Mouse (Mus musculus) midbrain, embryonic 16.5 days (tissue): ENCODE results near the gene Gm867. TPM values are rescaled to one million over a fixed set of nuclear protein-coding genes. Genes with fewer than 3 reads are reported as not detected.

Experiments used
- ATAC-seq: fragments of 200-750 bp; cut with Nextera tagmentation; 2 replicates; pipeline ENCODE4 v1.8.0; 2017; ENCODE audit warnings: moderate TSS enrichment
- H3K27ac ChIP-seq: fragments of 300-500 bp; sonication (generic); 2 replicates; pipeline ENCODE4 v1.5.1; 2014; ENCODE audit warnings: mild to moderate bottlenecking, low read length, mixed read lengths
- H3K27me3 ChIP-seq: fragments of 300-500 bp; sonication (generic); 2 replicates; pipeline ENCODE4 v1.6.1; 2014; ENCODE audit warnings: low read depth, low read length, mixed read lengths; ENCODE audit not compliant: control insufficient read depth, insufficient read depth
- H3K36me3 ChIP-seq: fragments of 300-500 bp; sonication (generic); 2 replicates; pipeline ENCODE4 v1.6.1; 2014; ENCODE audit warnings: mild to moderate bottlenecking, low read length, moderate library complexity, mixed read lengths; ENCODE audit not compliant: control insufficient read depth, insufficient read depth
- H3K4me1 ChIP-seq: fragments of 300-500 bp; sonication (generic); 2 replicates; pipeline ENCODE4 v1.6.1; 2014; ENCODE audit warnings: mild to moderate bottlenecking, low read length, mixed read lengths; ENCODE audit not compliant: control insufficient read depth, insufficient read depth
- H3K4me2 ChIP-seq: fragments of 300-500 bp; sonication (generic); 2 replicates; pipeline ENCODE4 v1.6.1; 2014; ENCODE audit warnings: mild to moderate bottlenecking, low read length, mixed read lengths
- H3K4me3 ChIP-seq: fragments of 300-500 bp; sonication (generic); 2 replicates; pipeline ENCODE4 v1.5.1; 2014; ENCODE audit warnings: low read depth, mild to moderate bottlenecking, low read length, moderate library complexity, mixed read lengths
- H3K9ac ChIP-seq: fragments of 300-500 bp; sonication (generic); 2 replicates; pipeline ENCODE4 v1.6.1; 2014; ENCODE audit warnings: low read depth, low read length, mixed read lengths
- H3K9me3 ChIP-seq: fragments of 300-500 bp; sonication (generic); replicated peaks from 2 replicates; pipeline ENCODE4 v1.6.1; 2014; ENCODE audit warnings: mild to moderate bottlenecking, low read length, mixed read lengths; ENCODE audit not compliant: control insufficient read depth, poor library complexity, severe bottlenecking
- WGBS: fragments of 180-500 bp; shearing (Covaris S2); extraction: QIAGEN DNeasy Blood & Tissue Kit; methylation state at CpG from one replicate; pipeline ENCODE4 v1.1.7; 2014; 5-methylcytosine and 5-hydroxymethylcytosine counted together
- polyA plus RNA-seq: library from polyadenylated mRNA; unstranded; fragments of >200 nt; fragmentation: Nextera tagmentation; extraction: Ambion mirVana; gene quantifications from 2 replicates; pipeline ENCODE4 v1.2.1, GENCODE M21; 2015

Gene Gm867
- polyA plus RNA-seq, 1 experiment from 2014 or later: 1.0 TPM

- ATAC-seq: no peak
- Histone ChIP-seq H3K36me3 (peaks cover 21% of the 10 kb centered on the region), H3K9me3 (no peaks in the 10 kb centered on the region), H3K4me1 (peaks cover 27% of the 10 kb centered on the region), H3K27me3 (no peaks in the 10 kb centered on the region), H3K4me3 (no peak overlapping the region), H3K4me2 (no peak overlapping the region), H3K27ac (no peak overlapping the region), H3K9ac (no peak overlapping the region)
- 88% methylated on average over 7 of the region's 7 CpGs for WGBS
These were observed 24.9 kb downstream of the Gm867 start for GRCm38 (mm10) chr10:75915557-75915956.

- peaks cover 3% of the 10 kb centered on the region; the same call in 1 of the 2 replicates for H3K4me1 ChIP-seq
- no peak for ATAC-seq
- H3K4me2 ChIP-seq: no peak overlapping the region
- H3K27me3 ChIP-seq: no peaks in the 10 kb centered on the region
- WGBS: 84% methylated on average over 6 of the region's 6 CpGs
- H3K27ac ChIP-seq: no peak overlapping the region
- no peak overlapping the region for H3K9ac ChIP-seq
- H3K4me3 ChIP-seq: no peak overlapping the region
- no peaks in the 10 kb centered on the region for H3K9me3 ChIP-seq
- peaks cover 34% of the 10 kb centered on the region for H3K36me3 ChIP-seq
These were observed 27.4 kb downstream of the Gm867 start for GRCm38 (mm10) chr10:75913013-75913589.

DNA sequence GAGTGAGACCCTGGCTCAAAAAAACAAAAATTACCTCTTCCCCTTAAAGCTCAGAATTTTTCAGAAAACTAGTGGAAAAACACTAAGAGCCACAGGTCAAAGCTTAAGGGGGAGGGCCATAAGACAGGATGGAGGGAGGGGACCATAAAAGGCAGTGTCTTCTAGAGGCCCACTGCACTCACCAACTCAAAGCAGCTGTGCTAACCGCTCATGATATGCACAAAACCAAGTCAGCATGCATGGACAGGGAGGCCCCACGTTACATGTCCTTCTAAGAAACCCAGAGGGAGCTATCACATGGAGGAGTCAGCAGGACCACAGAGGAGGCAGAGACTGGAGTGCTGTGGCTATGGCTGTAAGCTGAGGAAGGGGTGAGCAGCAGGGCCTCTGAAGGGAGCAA lies 29.8 kb downstream of the Gm867 start:
- no peak overlapping the region for H3K9ac ChIP-seq
- no peaks in the 10 kb centered on the region for H3K27me3 ChIP-seq
- H3K9me3 ChIP-seq: no peaks in the 10 kb centered on the region
- H3K36me3 ChIP-seq: peaks cover 43% of the 10 kb centered on the region
- WGBS: 86% methylated on average over 2 of the region's 2 CpGs
- H3K4me2 ChIP-seq: no peak overlapping the region
- H3K4me1 ChIP-seq: no peaks in the 10 kb centered on the region
- ATAC-seq: no peak
- H3K4me3 ChIP-seq: no peak overlapping the region
- H3K27ac ChIP-seq: no peak overlapping the region

DNA sequence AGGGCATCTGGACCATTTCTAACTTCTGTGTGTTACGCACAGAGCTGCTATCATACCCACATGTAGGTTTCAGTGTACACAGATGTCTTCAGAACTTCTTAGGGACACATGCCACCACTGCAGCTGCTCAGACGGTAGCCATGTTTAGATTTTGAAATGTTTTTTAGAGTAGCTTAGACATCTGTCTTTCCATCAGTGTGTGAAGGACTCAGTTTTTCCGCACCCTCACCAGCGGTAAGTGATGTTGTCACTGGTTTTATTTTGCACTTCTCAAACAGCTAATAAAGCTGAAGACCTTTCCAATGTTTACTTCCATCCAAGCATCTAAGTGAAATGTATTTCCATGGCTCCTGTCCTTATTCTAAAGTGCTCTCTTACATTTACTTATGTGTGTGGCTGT lies 33.6 kb downstream of the Gm867 start:
- no peaks in the 10 kb centered on the region for H3K9me3 ChIP-seq
- H3K4me3 ChIP-seq: no peak overlapping the region
- no peak overlapping the region for H3K4me2 ChIP-seq
- no peak overlapping the region for H3K27ac ChIP-seq
- H3K9ac ChIP-seq: no peak overlapping the region
- H3K4me1 ChIP-seq: no peaks in the 10 kb centered on the region
- H3K27me3 ChIP-seq: no peaks in the 10 kb centered on the region
- ATAC-seq: no peak
- peaks cover 67% of the 10 kb centered on the region for H3K36me3 ChIP-seq
- WGBS: 94% methylated on average over 4 of the region's 4 CpGs

DNA sequence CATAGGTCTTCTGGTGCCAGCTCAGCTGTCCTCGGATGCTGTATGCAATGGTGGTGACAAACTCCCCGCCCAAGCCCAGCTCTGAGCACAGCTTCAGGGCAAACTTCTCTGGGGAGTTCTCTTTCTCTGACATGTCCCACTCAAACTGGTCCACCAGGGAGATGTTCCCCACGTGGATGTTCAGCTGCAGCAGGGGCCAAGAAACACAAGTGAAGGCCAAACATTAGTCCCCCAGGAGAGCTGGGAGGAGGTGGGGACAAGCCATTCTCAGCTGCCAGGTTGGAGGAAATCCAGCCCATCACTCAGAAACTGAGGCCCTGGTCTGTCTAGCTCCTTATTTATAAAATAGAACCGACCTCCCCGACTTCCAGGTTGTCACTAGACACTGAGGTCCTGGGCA lies 36.1 kb downstream of the Gm867 start:
- ATAC-seq: no peak

GRCm38 (mm10) chr10:75898846-75899245 lies 41.6 kb downstream of the Gm867 start:
- no peak for ATAC-seq
- no peak overlapping the region for H3K27ac ChIP-seq

More for the DNA sequence above, 36.1 kb downstream of the Gm867 start:
- Histone ChIP-seq H3K4me3 (no peak overlapping the region), H3K4me2 (no peak overlapping the region), H3K9ac (no peak overlapping the region), H3K27ac (no peak overlapping the region), H3K36me3 (peaks cover 60% of the 10 kb centered on the region), H3K27me3 (no peaks in the 10 kb centered on the region), H3K4me1 (no peaks in the 10 kb centered on the region), H3K9me3 (no peaks in the 10 kb centered on the region)
- 91% methylated on average over 5 of the region's 5 CpGs for WGBS

DNA sequence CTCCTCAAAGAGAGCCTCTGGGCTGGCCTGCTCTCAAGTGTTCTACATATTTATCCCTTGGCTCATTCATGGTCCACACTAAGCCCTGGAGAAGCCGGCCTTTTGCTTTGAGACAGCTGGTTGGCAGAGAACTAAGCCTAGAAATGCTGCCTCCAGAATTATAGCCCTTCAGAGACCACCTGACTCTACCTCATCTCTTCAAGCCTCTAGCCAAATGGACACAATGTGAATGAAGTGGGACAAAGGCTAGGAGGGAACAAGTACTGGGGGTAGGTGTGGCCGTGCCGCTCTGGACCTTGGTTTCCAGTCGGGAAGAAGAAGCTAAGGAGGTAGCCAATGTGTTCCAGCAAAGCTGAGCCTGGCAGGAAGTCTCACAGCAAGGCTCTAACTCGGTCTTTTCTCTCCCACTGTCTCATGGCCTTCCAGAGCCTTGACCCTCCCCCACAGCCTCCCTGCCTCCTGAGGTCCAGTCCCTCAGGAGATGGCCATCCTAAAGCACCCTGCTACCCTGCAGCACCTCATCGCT lies 42.4 kb downstream of the Gm867 start:
- no peak for ATAC-seq
- H3K9ac ChIP-seq: no peak overlapping the region
- peaks cover 5% of the 10 kb centered on the region for H3K4me1 ChIP-seq
- H3K27me3 ChIP-seq: no peaks in the 10 kb centered on the region
- H3K27ac ChIP-seq: no peak overlapping the region
- no peaks in the 10 kb centered on the region for H3K9me3 ChIP-seq
- no peak overlapping the region for H3K4me3 ChIP-seq
- 81% methylated on average over 6 of the region's 6 CpGs for WGBS
- peaks cover 41% of the 10 kb centered on the region for H3K36me3 ChIP-seq
- H3K4me2 ChIP-seq: no peak overlapping the region

More at GRCm38 (mm10) chr10:75898846-75899245, 41.6 kb downstream of the Gm867 start:
- no peaks in the 10 kb centered on the region for H3K9me3 ChIP-seq
- no peaks in the 10 kb centered on the region for H3K27me3 ChIP-seq
- H3K36me3 ChIP-seq: peaks cover 48% of the 10 kb centered on the region
- H3K4me1 ChIP-seq: no peaks in the 10 kb centered on the region; the same call in 1 of the 2 replicates
- no peak overlapping the region for H3K9ac ChIP-seq
- H3K4me2 ChIP-seq: no peak overlapping the region
- no peak overlapping the region for H3K4me3 ChIP-seq
- 69% methylated on average over 3 of the region's 3 CpGs for WGBS

DNA sequence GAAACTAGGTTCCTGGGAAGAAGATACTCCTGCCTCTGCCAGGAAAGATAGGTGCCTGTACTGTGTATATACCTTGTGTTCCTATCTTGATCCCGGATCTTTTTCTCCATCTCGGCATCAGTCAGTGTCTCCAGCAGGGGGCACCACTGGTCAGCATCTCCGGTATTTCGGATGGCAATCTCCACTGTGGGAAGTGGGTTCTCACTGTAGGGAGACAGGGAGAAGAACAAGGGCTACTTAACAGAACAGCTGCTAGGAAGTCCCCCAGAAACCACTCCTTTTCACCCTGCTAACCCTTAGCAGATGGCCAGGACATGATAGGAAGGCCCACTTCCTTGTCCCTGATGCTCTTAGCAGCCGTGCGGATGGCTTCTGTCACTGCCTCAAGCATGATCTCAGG lies 43.1 kb downstream of the Gm867 start:
- Histone ChIP-seq H3K4me1 (peaks cover 8% of the 10 kb centered on the region), H3K27ac (no peak overlapping the region), H3K36me3 (peaks cover 35% of the 10 kb centered on the region), H3K9me3 (no peaks in the 10 kb centered on the region), H3K4me2 (no peak overlapping the region), H3K4me3 (no peak overlapping the region), H3K27me3 (no peaks in the 10 kb centered on the region), H3K9ac (no peak overlapping the region)
- 39% methylated on average over 6 of the region's 6 CpGs for WGBS
- ATAC-seq: no peak

DNA sequence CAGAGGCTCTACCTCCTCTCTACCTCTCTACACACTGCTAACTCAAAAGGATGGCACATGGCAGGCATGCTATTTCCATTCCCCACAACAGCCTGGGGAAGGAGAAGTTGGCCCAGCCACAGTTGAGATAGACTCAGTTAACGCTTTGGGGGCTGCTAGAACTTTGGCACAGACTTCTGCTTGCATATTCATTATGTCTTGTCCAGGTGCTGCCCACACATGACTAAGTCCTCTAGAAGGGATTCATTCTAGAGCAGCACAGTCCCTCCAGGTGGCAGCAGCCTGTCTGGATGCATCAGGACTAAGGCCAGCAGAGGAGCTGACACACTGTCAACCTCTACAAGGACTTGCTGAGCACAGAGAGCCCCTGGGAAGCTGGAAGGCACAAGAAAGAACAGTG lies 44.3 kb downstream of the Gm867 start:
- Histone ChIP-seq H3K27me3 (no peaks in the 10 kb centered on the region), H3K9ac (no peak overlapping the region), H3K4me2 (no peak overlapping the region), H3K9me3 (no peaks in the 10 kb centered on the region), H3K27ac (no peak overlapping the region), H3K4me1 (peaks cover 8% of the 10 kb centered on the region), H3K36me3 (peaks cover 30% of the 10 kb centered on the region), H3K4me3 (no peak overlapping the region)
- 88% methylated on average over 1 of the region's 1 CpGs for WGBS
- ATAC-seq: no peak
